Mouse (Mus musculus): ENCODE results near the gene Cped1.

GRCm38 (mm10) chr6:22282405-22282804 is 296.7 kb downstream of the Cped1 start:
- TF ChIP-seq POLR2A (IDR thresholded peaks at IDR 0.05; ENCODE audit: insufficient read depth, low read depth, low read length) (no peak), CTCF (IDR thresholded peaks at IDR 0.05; ENCODE audit: insufficient read depth, low read depth, low read length) (no peak)

Measured in olfactory bulb, adult 2 months (tissue).